ENCODE assay signal across 9 mouse cellular contexts in the genomic region with DNA sequence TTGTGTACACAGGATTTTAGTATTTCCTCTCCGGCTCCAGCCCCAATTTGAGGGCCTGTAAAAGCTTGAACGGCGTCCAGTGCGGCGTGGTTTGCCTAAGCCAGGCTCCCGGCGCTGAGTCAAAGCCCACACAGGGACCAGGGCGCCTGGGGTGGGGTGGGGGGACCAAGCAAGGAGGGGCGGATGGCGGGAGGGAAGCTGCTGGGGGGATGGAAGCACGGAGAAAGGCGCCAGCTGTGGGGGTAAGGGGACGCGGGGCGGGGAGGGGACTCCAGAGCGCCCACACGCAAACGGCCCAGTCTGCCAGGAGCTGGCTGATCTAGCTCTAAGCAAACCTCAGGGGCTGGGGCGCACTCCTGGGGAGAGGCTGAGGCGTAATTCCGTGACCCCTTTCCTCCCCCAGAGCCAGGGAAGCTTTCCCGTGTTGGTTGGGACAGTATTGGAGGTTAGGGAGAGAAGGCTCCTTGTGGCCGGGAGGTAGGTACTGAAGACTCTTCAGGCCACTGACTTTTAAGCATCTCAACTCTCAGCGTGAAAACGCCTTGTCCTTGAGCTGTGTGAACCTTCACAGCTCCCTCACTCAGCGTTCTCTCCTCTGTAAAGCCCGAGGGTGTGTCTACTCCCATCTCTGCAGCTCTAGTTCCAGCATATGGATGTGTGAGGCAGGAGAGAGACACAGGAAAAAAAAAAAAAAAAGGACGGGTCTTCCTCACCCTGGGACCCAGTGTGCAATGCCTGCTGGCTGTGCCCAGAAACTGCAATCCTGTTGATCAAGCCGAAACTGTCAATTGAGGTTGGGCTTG. TPM values are rescaled to one million over a fixed set of nuclear protein-coding genes. Genes with fewer than 3 reads are reported as not detected.
A peak's percentile ranks its signal among the peaks of the same experiment; 100 is the strongest.
DNase-seq lines count a peak whose midpoint lies in the region; ATAC-seq and TF ChIP-seq lines count a peak whose summit lies in the region.
"Had no signal": no experiment of that assay in that cellular context is flagged by ENCODE, and none has a peak within 500 bp of the region (broad histone marks: within the 10 kb centered on the region; RNA-seq: fewer than 3 reads in every experiment).

No protein-coding gene starts in this region.

- ATAC-seq in midbrain, postnatal 0 days (ENCODE audit: low FRiP score) = no peak

- no peaks in the 10 kb centered on the region for H3K36me3 ChIP-seq in midbrain, postnatal 0 days (ENCODE audit: insufficient read depth, low read length)

- H3K9ac ChIP-seq in midbrain, postnatal 0 days (replicated peaks; ENCODE audit: low read length, poor library complexity, severe bottlenecking) = peak overlapping the region; percentile 24; the same call in 1 of the 2 replicates

- H3K4me2 ChIP-seq in midbrain, postnatal 0 days (ENCODE audit: low read depth, low read length, poor library complexity, severe bottlenecking) = peak overlapping the region; percentile 44

- H3K9me3 ChIP-seq in midbrain, postnatal 0 days (ENCODE audit: low read length) = no peaks in the 10 kb centered on the region

- peak overlapping the region; percentile 23; the same call in 1 of the 2 replicates for H3K4me3 ChIP-seq in layer of hippocampus, adult 2 months
- peak overlapping the region; percentile 15; the same call in 1 of the 2 replicates for H3K4me3 ChIP-seq in midbrain, postnatal 0 days (ENCODE audit: low read depth, low read length)

- intact Hi-C loops in heart, postnatal 10 days (cut with DNase I) = loop anchor here (2.0 kb wide), 1 partner anchor 28 kb away; no protein-coding TSS in a partner anchor

- 0 out of 2 replicates have a peak overlapping the region, but pooled peaks have one; percentile 18 for H3K27ac ChIP-seq in layer of hippocampus, adult 2 months
- H3K27ac ChIP-seq in midbrain, postnatal 0 days (ENCODE audit: low read depth, low read length) = no peak overlapping the region

- H3K4me1 ChIP-seq in midbrain, postnatal 0 days (ENCODE audit: insufficient read depth, low read length) = peaks cover 6% of the 10 kb centered on the region

- peak in 1 of 2 experiments; percentile 25 for DNase-seq in layer of hippocampus, adult 2 months (ENCODE audit: low spot score in 2 of 2)
- no peak for DNase-seq in layer of hippocampus, adult 11-12 months (ENCODE audit: low spot score)
- DNase-seq in fibroblast of lung, adult 2 months (ENCODE audit: low read depth) = peak; percentile 79
- peak; percentile 54 to 65 for DNase-seq in heart, postnatal 10 days
- DNase-seq in large intestine, adult 2 months (ENCODE audit: low read depth, low spot score) = peak; percentile 16
- peak; percentile 32 for DNase-seq in midbrain, postnatal 0 days (ENCODE audit: low spot score)
- DNase-seq in thymus, postnatal 10 days (ENCODE audit: low spot score in 2 of 2) = no peak
- no peak for DNase-seq in cerebellum, adult 9-11 months

- TF ChIP-seq CTCF in layer of hippocampus, adult 2 months (conservative IDR thresholded peaks at IDR 0.05) = 0 out of 2 replicates have a peak, but pooled peaks have one; percentile 2
- no peak for TF ChIP-seq CTCF in midbrain, postnatal 0 days (IDR thresholded peaks at IDR 0.05)

- 5% methylated on average over 29 of the region's 29 CpGs for WGBS in large intestine, adult 2 months
- 4% methylated on average over 28 of the region's 29 CpGs for WGBS in midbrain, postnatal 0 days

- H3K27me3 ChIP-seq in midbrain, postnatal 0 days (ENCODE audit: insufficient read depth, low read length) = peaks cover 13% of the 10 kb centered on the region

RNA-seq across cellular contexts. Expression of a gene that starts 46.1 kb away (rescaled TPM):
- 1 to 10 TPM; 2.1 to 3.1 TPM for total RNA-seq in layer of hippocampus, adult 2 months (2021)
- 1 to 10 TPM; 8.6 TPM for total RNA-seq in heart, postnatal 10 days (2021)
- 5.5 and 5.9 TPM in 2 replicates for polyA plus RNA-seq in large intestine, adult 2 months (2012; rRNA removed)
- 1.8 and 3.7 TPM in 2 replicates for total RNA-seq in midbrain, postnatal 0 days (2014; rRNA removed)
- 1.9 and 2.3 TPM in 2 replicates for polyA plus RNA-seq in midbrain, postnatal 0 days (2015; fragmentation: Nextera tagmentation; extraction: Ambion mirVana)
- total RNA-seq: MEL had no signal

Comparison
In these comparisons a context has a peak if more than half of its experiments do, and no peak if none do; other contexts are left out.
1. DNase-seq: peak in fibroblast of lung, adult 2 months (single experiment), heart, postnatal 10 days (2 of 2), large intestine, adult 2 months (single experiment) and midbrain, postnatal 0 days (single experiment); none in layer of hippocampus, adult 11-12 months (single experiment), thymus, postnatal 10 days (0 of 2) and cerebellum, adult 9-11 months (single experiment).